Mouse (Mus musculus) gastrocnemius, postnatal 36 days (tissue): ENCODE results near the gene Strip2. TPM values are rescaled to one million over a fixed set of nuclear protein-coding genes. Genes with fewer than 3 reads are reported as not detected.

Experiments
- DNase-seq, 2 experiments: peaks; one replicate each; pipeline ENCODE4 v3.0.0; 2022
- intact Hi-C: fragments of 180-260 bp; cut with DNase I; formaldehyde crosslinking; loops from one replicate; pipeline ENCODE4 v1.15.1; 2025
- microRNA-seq, 2 experiments: library from miRNA; unstranded; fragments of <30 nt; microRNA quantifications; one replicate each; pipeline ENCODE4 v1.2.0; 2021
- total RNA-seq, 2 experiments: library from RNA; stranded (reverse); gene quantifications; 2 replicates each; pipeline ENCODE4 v1.2.3; 2021

The Strip2 gene
- total RNA-seq, 2 experiments from 2014 or later: 0.89 to 1.0 TPM

DNA sequence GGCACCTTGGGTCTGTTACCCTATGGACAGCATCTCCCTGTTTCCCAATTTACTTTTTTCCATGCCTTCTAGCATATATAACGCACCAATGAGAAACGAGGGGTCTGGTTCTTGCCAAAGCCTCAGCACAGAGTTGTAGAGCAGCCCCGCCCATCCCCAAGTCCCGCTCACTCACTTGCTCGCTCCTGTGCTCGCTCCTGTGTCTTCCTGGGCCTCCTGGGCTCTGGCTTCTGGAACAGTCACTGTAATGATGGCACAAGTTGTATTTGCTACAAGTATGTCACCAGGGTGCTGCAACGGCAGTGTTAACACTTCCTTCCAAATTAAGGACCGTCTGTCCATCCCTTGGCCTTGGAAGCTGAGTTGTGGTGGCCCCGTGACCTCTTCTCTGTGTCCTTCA is 81.3 kb downstream of the Strip2 start:
- intact Hi-C loops: no loop called here
- no peak for DNase-seq

DNA sequence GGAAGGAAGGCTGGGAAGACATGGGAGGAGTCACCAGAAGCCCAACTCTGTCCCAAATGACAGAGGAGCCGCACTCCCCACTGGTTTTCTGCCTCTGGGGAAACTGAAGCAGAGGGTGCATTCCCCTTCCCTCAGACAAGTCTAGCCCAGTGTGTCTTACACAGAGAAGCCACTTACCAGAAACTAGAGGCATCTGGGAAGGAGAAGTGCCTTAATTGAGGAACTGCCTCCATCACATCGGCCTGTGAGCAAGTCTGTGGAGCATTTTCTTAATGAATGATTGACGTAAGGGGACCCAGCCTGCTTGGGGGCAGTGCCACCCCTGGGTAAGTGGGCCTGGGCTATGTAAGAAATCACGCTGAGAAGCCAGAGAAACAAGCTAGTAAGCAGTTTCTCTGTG is 82.0 kb downstream of the Strip2 start:
- no peak for DNase-seq
- intact Hi-C loops: no loop called here

DNA sequence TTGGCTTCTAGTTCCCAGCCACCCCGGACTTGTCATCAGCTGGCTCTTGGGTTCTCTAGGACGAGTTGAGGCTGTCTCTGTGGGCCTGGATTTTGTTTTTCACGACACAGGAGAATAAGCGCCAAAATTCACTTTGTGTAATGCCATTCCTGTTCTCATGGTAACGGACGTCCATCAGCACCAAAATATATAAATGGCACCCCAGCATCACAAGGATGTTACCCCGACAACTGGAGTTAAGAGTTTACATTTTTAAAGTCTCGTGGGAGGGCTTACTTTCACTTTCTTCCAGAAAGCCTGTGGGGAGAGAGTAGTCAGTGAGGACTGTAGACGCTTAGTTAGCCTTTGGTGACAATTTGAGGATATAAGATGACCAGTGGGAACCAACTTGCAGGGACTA is 85.8 kb downstream of the Strip2 start:
- DNase-seq: no peak
- intact Hi-C loops: no loop called here

DNA sequence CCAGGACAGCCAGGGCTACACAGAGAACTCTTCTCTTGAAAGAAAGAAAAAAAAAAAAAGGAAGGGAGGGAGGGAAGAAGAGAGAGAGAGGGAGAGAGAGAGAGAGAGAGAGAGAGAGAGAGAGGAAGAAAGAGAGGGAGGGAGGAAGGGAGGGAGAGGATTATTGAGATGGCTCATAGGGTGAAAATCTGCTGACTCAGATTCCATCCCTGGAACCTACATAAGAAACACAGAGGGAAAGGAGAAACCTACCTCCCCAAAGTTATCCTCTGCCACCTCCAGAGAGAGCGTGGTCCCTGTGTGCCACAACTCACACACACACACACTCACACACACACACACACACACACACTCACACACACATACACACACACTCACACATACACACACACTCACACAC is 89.0 kb downstream of the Strip2 start:
- intact Hi-C loops: no loop called here
- no peak for DNase-seq

DNA sequence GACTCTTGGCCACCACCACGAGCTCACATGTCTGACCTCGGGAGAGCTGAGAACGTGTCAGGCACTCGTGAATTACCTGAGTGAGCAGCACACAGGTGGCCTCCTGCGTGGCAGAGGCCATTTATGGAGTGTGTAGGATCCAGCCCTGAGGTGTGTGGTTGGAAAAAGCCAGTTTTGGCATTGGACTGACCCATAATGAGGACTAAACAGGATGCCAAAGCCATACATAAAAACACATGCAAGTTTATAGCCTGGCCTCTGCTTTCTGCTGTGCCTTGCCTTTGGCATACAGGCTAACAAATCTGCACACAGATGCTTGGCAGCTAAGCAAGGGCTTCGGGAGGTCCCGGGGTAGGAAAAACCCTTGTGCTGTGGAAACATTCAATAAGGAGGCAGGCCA is 92.4 kb downstream of the Strip2 start:
- intact Hi-C loops: no loop called here
- DNase-seq: no peak

Small RNA genes within 50 kb of the gene (microRNA-seq; reads per million reads assigned to microRNA genes)
- gene Gm23049: 0 reads per million in 2 experiments

Other genes starting within 250 kb of the Strip2 start
- 1 to 10 TPM; 2.2 to 3.0 TPM for gene Tspan33, start 222.8 kb upstream of the Strip2 start, total RNA-seq
- gene Smo, start 181.5 kb upstream of the Strip2 start, total RNA-seq: 1 to 10 TPM; 4.4 to 4.5 TPM
- 10 to 100 TPM; 12.7 to 14.5 TPM for gene Ahcyl2, start 149.0 kb upstream of the Strip2 start, total RNA-seq
- gene Nrf1, start 131.0 kb downstream of the Strip2 start, total RNA-seq: 10 to 100 TPM in 1 of 2 experiments, 1 to 10 TPM in 1; 9.6 to 11.0 TPM